Mouse (Mus musculus) intestine, embryonic 14.5 days (tissue): ENCODE data around the gene Vmn1r173. TPM values are rescaled to one million over a fixed set of nuclear protein-coding genes. Genes with fewer than 3 reads are reported as not detected.
"Not testable (repeated sequence)": the region's sequence is repeated elsewhere in the genome, so short reads cannot be mapped to it uniquely, and the experiment has no call there.

Experiments used
- ATAC-seq: fragments of 200-750 bp; cut with Nextera tagmentation; replicated peaks from 2 replicates; pipeline ENCODE4 v1.8.0; 2017; ENCODE audit warnings: low read depth, moderate number of reproducible peaks, moderate TSS enrichment, moderate library complexity; ENCODE audit not compliant: low FRiP score, low TSS enrichment
- DNase-seq: peaks from one replicate; pipeline ENCODE4 v3.0.0-alpha.2; 2018; ENCODE audit warnings: low spot score
- H3K27ac ChIP-seq: fragments of 300-500 bp; sonication (generic); 2 replicates; pipeline ENCODE4 v1.5.1; 2014; ENCODE audit warnings: low read depth, mild to moderate bottlenecking, control low read depth
- H3K27me3 ChIP-seq: fragments of 300-500 bp; sonication (generic); replicated peaks from 2 replicates; pipeline ENCODE4 v1.6.1; 2014; ENCODE audit warnings: low read length, control low read depth; ENCODE audit not compliant: control insufficient read depth, insufficient read depth
- H3K36me3 ChIP-seq: fragments of 300-500 bp; sonication (generic); 2 replicates; pipeline ENCODE4 v1.6.1; 2014; ENCODE audit warnings: low read length, control low read depth; ENCODE audit not compliant: control insufficient read depth, insufficient read depth
- H3K4me1 ChIP-seq: fragments of 300-500 bp; sonication (generic); replicated peaks from 2 replicates; pipeline ENCODE4 v1.6.1; 2014; ENCODE audit warnings: low read length, control low read depth, mixed read lengths; ENCODE audit not compliant: control insufficient read depth, insufficient read depth
- H3K4me2 ChIP-seq: fragments of 300-500 bp; sonication (generic); 2 replicates; pipeline ENCODE4 v1.6.1; 2014; ENCODE audit warnings: low read length
- H3K4me3 ChIP-seq: fragments of 300-500 bp; sonication (generic); 2 replicates; pipeline ENCODE4 v1.5.1; 2014; ENCODE audit warnings: low read depth, low read length, control low read depth, mixed read lengths
- H3K9ac ChIP-seq: fragments of 300-500 bp; sonication (generic); 2 replicates; pipeline ENCODE4 v1.6.1; 2014; ENCODE audit warnings: mild to moderate bottlenecking, low read length
- H3K9me3 ChIP-seq: fragments of 300-500 bp; sonication (generic); 2 replicates; pipeline ENCODE4 v1.6.1; 2016; ENCODE audit warnings: low read length, control low read depth; ENCODE audit not compliant: control insufficient read depth
- WGBS: fragments of 180-500 bp; shearing (Covaris S2); extraction: QIAGEN DNeasy Blood & Tissue Kit; methylation state at CpG from one replicate; pipeline ENCODE4 v1.1.7; 2014; 5-methylcytosine and 5-hydroxymethylcytosine counted together
- polyA plus RNA-seq: library from polyadenylated mRNA; unstranded; fragments of >200 nt; fragmentation: Nextera tagmentation; extraction: Ambion mirVana; gene quantifications from 2 replicates; pipeline ENCODE4 v1.2.1, GENCODE M21; 2014

Gene Vmn1r173
- polyA plus RNA-seq: not detected in 2 replicates

- not testable (repeated sequence) for ATAC-seq, DNase-seq, H3K4me3 ChIP-seq, H3K4me1 ChIP-seq, H3K36me3 ChIP-seq, H3K9ac ChIP-seq, H3K27me3 ChIP-seq, H3K9me3 ChIP-seq, H3K4me2 ChIP-seq, H3K27ac ChIP-seq
- 59% methylated on average over 1 of the region's 1 CpGs for WGBS
These were observed at the start of gene Vmn1r173 for GRCm38 (mm10) chr7:23700403-23700802. Vmn1r173 (plus strand) TSS chr7:23700703.

GRCm38 (mm10) chr7:23658016-23658415 is 42.5 kb upstream of the Vmn1r173 start, which contains the start of gene Vmn1r172:
Vmn1r172 (plus strand) TSS chr7:23658316.
- DNase-seq (no peak), ATAC-seq (no peak)
- Histone ChIP-seq H3K36me3 (no peaks in the 10 kb centered on the region), H3K4me1 (no peaks in the 10 kb centered on the region), H3K4me3 (no peak within 1 kb of the TSS), H3K4me2 (no peak within 1 kb of the TSS), H3K9ac (no peak within 1 kb of the TSS), H3K9me3 (no peaks in the 10 kb centered on the region), H3K27me3 (no peaks in the 10 kb centered on the region), H3K27ac (no peak within 1 kb of the TSS)
- 64% methylated on average over 2 of the region's 2 CpGs for WGBS

GRCm38 (mm10) chr7:23751970-23752369 is 51.5 kb downstream of the Vmn1r173 start, which contains the start of gene Vmn1r174:
Vmn1r174 (plus strand) TSS chr7:23752270.
- H3K27me3 ChIP-seq, H3K4me2 ChIP-seq, H3K27ac ChIP-seq, H3K9me3 ChIP-seq, H3K36me3 ChIP-seq, H3K4me1 ChIP-seq, H3K9ac ChIP-seq, DNase-seq, ATAC-seq, H3K4me3 ChIP-seq: not testable (repeated sequence)
- 67% methylated on average over 1 of the region's 1 CpGs for WGBS

Other genes starting within 250 kb of the Vmn1r173 start
- gene Vmn1r167, start 193.5 kb upstream of the Vmn1r173 start, polyA plus RNA-seq: not detected in 2 replicates
- gene Vmn1r168, start 161.0 kb upstream of the Vmn1r173 start, polyA plus RNA-seq: not detected in 2 replicates
- gene Vmn1r169, start 125.2 kb upstream of the Vmn1r173 start, polyA plus RNA-seq: not detected in 2 replicates
- not detected in 2 replicates for gene Vmn1r170, start 94.5 kb upstream of the Vmn1r173 start, polyA plus RNA-seq
- not detected in 2 replicates for gene Vmn1r171, start 70.0 kb upstream of the Vmn1r173 start, polyA plus RNA-seq
- gene Vmn1r172, start 42.4 kb upstream of the Vmn1r173 start, polyA plus RNA-seq: not detected in 2 replicates
- not detected in 2 replicates for gene Vmn1r174, start 51.6 kb downstream of the Vmn1r173 start, polyA plus RNA-seq
- gene Vmn1r175, start 109.9 kb downstream of the Vmn1r173 start, polyA plus RNA-seq: not detected in 2 replicates
- gene Vmn1r176, start 136.7 kb downstream of the Vmn1r173 start, polyA plus RNA-seq: not detected in 2 replicates
- gene Vmn1r177, start 165.7 kb downstream of the Vmn1r173 start, polyA plus RNA-seq: not detected in 2 replicates
- gene Vmn1r178, start 191.3 kb downstream of the Vmn1r173 start, polyA plus RNA-seq: not detected in 2 replicates
- not detected in 2 replicates for gene Vmn1r179, start 226.3 kb downstream of the Vmn1r173 start, polyA plus RNA-seq
- not detected in 2 replicates for gene Vmn1r180, start 249.9 kb downstream of the Vmn1r173 start, polyA plus RNA-seq